Mouse (Mus musculus): Measurements from ENCODE around the gene BC029722. TPM values are rescaled to one million over a fixed set of nuclear protein-coding genes. Genes with fewer than 3 reads are reported as not detected.

BC029722 gene
- polyA plus RNA-seq, 1 experiment from 2014 or later, result 6.4 TPM

GRCm38 (mm10) chr2:155779506-155779905, 39.7 kb downstream of the BC029722 start:
- Histone ChIP-seq H3K4me2 (ENCODE audit: low read depth, severe bottlenecking) (no peak overlapping the region), H3K4me1 (ENCODE audit: control insufficient read depth, insufficient read depth, low read length) (0 out of 2 replicates have a peak, but pooled peaks cover 4% of the 10 kb centered on the region), H3K36me3 (ENCODE audit: control insufficient read depth, insufficient read depth, low read length) (no peaks in the 10 kb centered on the region), H3K4me3 (ENCODE audit: low read depth, low read length) (no peak overlapping the region), H3K27me3 (ENCODE audit: control insufficient read depth, insufficient read depth, low read length) (peaks cover 11% of the 10 kb centered on the region), H3K9me3 (ENCODE audit: control insufficient read depth, low read length) (no peaks in the 10 kb centered on the region), H3K27ac (replicated peaks; ENCODE audit: low read depth, low read length) (no peak overlapping the region), H3K9ac (ENCODE audit: low read length) (no peak overlapping the region)
- ATAC-seq (ENCODE audit: insufficient number of reproducible peaks, low FRiP score, low TSS enrichment, low read depth), result no peak
- 89% methylated on average over 3 of the region's 3 CpGs for WGBS
- no peak for DNase-seq (ENCODE audit: low spot score)

GRCm38 (mm10) chr2:155779066-155779465, 40.2 kb downstream of the BC029722 start:
- 45% methylated on average over 7 of the region's 7 CpGs for WGBS
- no peak overlapping the region for H3K9ac ChIP-seq (ENCODE audit: low read length)
- H3K4me2 ChIP-seq (ENCODE audit: low read depth, severe bottlenecking), result no peak overlapping the region
- ATAC-seq (ENCODE audit: insufficient number of reproducible peaks, low FRiP score, low TSS enrichment, low read depth) (no peak), DNase-seq (ENCODE audit: low spot score) (no peak)
- H3K9me3 ChIP-seq (ENCODE audit: control insufficient read depth, low read length), result no peaks in the 10 kb centered on the region
- 0 out of 2 replicates have a peak, but pooled peaks cover 4% of the 10 kb centered on the region for H3K4me1 ChIP-seq (ENCODE audit: control insufficient read depth, insufficient read depth, low read length)
- peaks cover 15% of the 10 kb centered on the region for H3K27me3 ChIP-seq (ENCODE audit: control insufficient read depth, insufficient read depth, low read length)
- H3K27ac ChIP-seq (replicated peaks; ENCODE audit: low read depth, low read length), result no peak overlapping the region
- H3K4me3 ChIP-seq (ENCODE audit: low read depth, low read length), result no peak overlapping the region
- H3K36me3 ChIP-seq (ENCODE audit: control insufficient read depth, insufficient read depth, low read length), result no peaks in the 10 kb centered on the region

- DNase-seq (ENCODE audit: low spot score) (no peak), ATAC-seq (ENCODE audit: insufficient number of reproducible peaks, low FRiP score, low TSS enrichment, low read depth) (no peak)
- Histone ChIP-seq H3K9ac (ENCODE audit: low read length) (no peak overlapping the region), H3K27ac (replicated peaks; ENCODE audit: low read depth, low read length) (no peak overlapping the region), H3K27me3 (ENCODE audit: control insufficient read depth, insufficient read depth, low read length) (peaks cover 24% of the 10 kb centered on the region), H3K4me3 (ENCODE audit: low read depth, low read length) (no peak overlapping the region), H3K4me1 (ENCODE audit: control insufficient read depth, insufficient read depth, low read length) (0 out of 2 replicates have a peak, but pooled peaks cover 4% of the 10 kb centered on the region), H3K4me2 (ENCODE audit: low read depth, severe bottlenecking) (no peak overlapping the region), H3K9me3 (ENCODE audit: control insufficient read depth, low read length) (no peaks in the 10 kb centered on the region), H3K36me3 (ENCODE audit: control insufficient read depth, insufficient read depth, low read length) (no peaks in the 10 kb centered on the region)
- 73% methylated on average over 6 of the region's 6 CpGs for WGBS
These were observed 41.2 kb downstream of the BC029722 start for GRCm38 (mm10) chr2:155778004-155778403.

GRCm38 (mm10) chr2:155777688-155777985, 41.6 kb downstream of the BC029722 start:
- no peak for ATAC-seq (ENCODE audit: insufficient number of reproducible peaks, low FRiP score, low TSS enrichment, low read depth)
- Histone ChIP-seq H3K27me3 (ENCODE audit: control insufficient read depth, insufficient read depth, low read length) (peaks cover 24% of the 10 kb centered on the region), H3K4me1 (ENCODE audit: control insufficient read depth, insufficient read depth, low read length) (0 out of 2 replicates have a peak, but pooled peaks cover 4% of the 10 kb centered on the region), H3K4me2 (ENCODE audit: low read depth, severe bottlenecking) (no peak overlapping the region), H3K27ac (replicated peaks; ENCODE audit: low read depth, low read length) (no peak overlapping the region), H3K36me3 (ENCODE audit: control insufficient read depth, insufficient read depth, low read length) (no peaks in the 10 kb centered on the region), H3K9me3 (ENCODE audit: control insufficient read depth, low read length) (no peaks in the 10 kb centered on the region), H3K9ac (ENCODE audit: low read length) (no peak overlapping the region), H3K4me3 (ENCODE audit: low read depth, low read length) (no peak overlapping the region)
- WGBS, result 85% methylated on average over 4 of the region's 4 CpGs
- no peak for DNase-seq (ENCODE audit: low spot score)

- DNase-seq (ENCODE audit: low spot score) (no peak), ATAC-seq (ENCODE audit: insufficient number of reproducible peaks, low FRiP score, low TSS enrichment, low read depth) (no peak)
- 0 out of 2 replicates have a peak, but pooled peaks cover 4% of the 10 kb centered on the region for H3K4me1 ChIP-seq (ENCODE audit: control insufficient read depth, insufficient read depth, low read length)
- H3K9me3 ChIP-seq (ENCODE audit: control insufficient read depth, low read length), result no peaks in the 10 kb centered on the region
- peaks cover 24% of the 10 kb centered on the region for H3K27me3 ChIP-seq (ENCODE audit: control insufficient read depth, insufficient read depth, low read length)
- H3K27ac ChIP-seq (replicated peaks; ENCODE audit: low read depth, low read length), result no peak overlapping the region
- no peak overlapping the region for H3K9ac ChIP-seq (ENCODE audit: low read length)
- no peak overlapping the region for H3K4me2 ChIP-seq (ENCODE audit: low read depth, severe bottlenecking)
- no peaks in the 10 kb centered on the region for H3K36me3 ChIP-seq (ENCODE audit: control insufficient read depth, insufficient read depth, low read length)
- WGBS, result 66% methylated on average over 10 of the region's 10 CpGs
- H3K4me3 ChIP-seq (ENCODE audit: low read depth, low read length), result no peak overlapping the region
These were observed 42.2 kb downstream of the BC029722 start for GRCm38 (mm10) chr2:155776824-155777687.

GRCm38 (mm10) chr2:155775685-155776263, 43.5 kb downstream of the BC029722 start:
- peak overlapping the region; percentile 37; the same call in 1 of the 2 replicates for H3K4me3 ChIP-seq (ENCODE audit: low read depth, low read length)
- no peaks in the 10 kb centered on the region for H3K36me3 ChIP-seq (ENCODE audit: control insufficient read depth, insufficient read depth, low read length)
- H3K27ac ChIP-seq (replicated peaks; ENCODE audit: low read depth, low read length), result no peak overlapping the region
- H3K27me3 ChIP-seq (ENCODE audit: control insufficient read depth, insufficient read depth, low read length), result peaks cover 24% of the 10 kb centered on the region
- 1% methylated on average over 44 of the region's 44 CpGs for WGBS
- peak overlapping the region; percentile 97 for H3K4me2 ChIP-seq (ENCODE audit: low read depth, severe bottlenecking)
- H3K9ac ChIP-seq (ENCODE audit: low read length), result no peak overlapping the region
- H3K9me3 ChIP-seq (ENCODE audit: control insufficient read depth, low read length), result no peaks in the 10 kb centered on the region
- peak; percentile 85 for DNase-seq (ENCODE audit: low spot score)
- ATAC-seq (ENCODE audit: insufficient number of reproducible peaks, low FRiP score, low TSS enrichment, low read depth), result peak; percentile 75
- 0 out of 2 replicates have a peak, but pooled peaks cover 4% of the 10 kb centered on the region for H3K4me1 ChIP-seq (ENCODE audit: control insufficient read depth, insufficient read depth, low read length)

- Histone ChIP-seq H3K4me2 (ENCODE audit: low read depth, severe bottlenecking) (peak within 1 kb of the TSS; percentile 97), H3K27me3 (ENCODE audit: control insufficient read depth, insufficient read depth, low read length) (peaks cover 24% of the 10 kb centered on the region), H3K9me3 (ENCODE audit: control insufficient read depth, low read length) (no peaks in the 10 kb centered on the region), H3K36me3 (ENCODE audit: control insufficient read depth, insufficient read depth, low read length) (no peaks in the 10 kb centered on the region), H3K27ac (replicated peaks; ENCODE audit: low read depth, low read length) (no peak within 1 kb of the TSS), H3K9ac (ENCODE audit: low read length) (no peak within 1 kb of the TSS), H3K4me1 (ENCODE audit: control insufficient read depth, insufficient read depth, low read length) (0 out of 2 replicates have a peak, but pooled peaks cover 4% of the 10 kb centered on the region), H3K4me3 (ENCODE audit: low read depth, low read length) (peak within 1 kb of the TSS; percentile 37; the same call in 1 of the 2 replicates)
- no peak for ATAC-seq (ENCODE audit: insufficient number of reproducible peaks, low FRiP score, low TSS enrichment, low read depth)
- peak; percentile 26 for DNase-seq (ENCODE audit: low spot score)
- WGBS, result 3% methylated on average over 25 of the region's 100 CpGs
These were observed 44.1 kb downstream of the BC029722 start, which contains the start of gene Mmp24 for GRCm38 (mm10) chr2:155774927-155775684. Gene Mmp24 (plus strand): TSS chr2:155775342.

Measured in limb, embryonic 11.5 days (tissue).